ENCODE assay signal across 18 mouse cellular contexts in genomic region chr10:95102981-95103380, GRCm38 (mm10).
"Had no signal": no experiment of that assay in that cellular context is flagged by ENCODE, and none has a peak within 500 bp of the region (broad histone marks: within the 10 kb centered on the region; RNA-seq: fewer than 3 reads in every experiment).

No protein-coding gene starts in this region.

- H3K36me3 ChIP-seq: liver, embryonic 12.5 days; lung, embryonic 15.5 days; midbrain, embryonic 10.5 days; midbrain, embryonic 12.5 days; neural tube, embryonic 13.5 days; neural tube, embryonic 15.5 days had no signal

- H3K27me3 ChIP-seq: liver, embryonic 12.5 days; lung, embryonic 15.5 days; midbrain, embryonic 12.5 days; neural tube, embryonic 13.5 days; neural tube, embryonic 15.5 days had no signal

- H3K9ac ChIP-seq: liver, embryonic 12.5 days; liver, embryonic 14.5 days; lung, embryonic 15.5 days; midbrain, embryonic 12.5 days; neural tube, embryonic 13.5 days; neural tube, embryonic 15.5 days had no signal

- H3K4me1 ChIP-seq: liver, embryonic 12.5 days had no signal

- H3K27ac ChIP-seq: liver, embryonic 12.5 days; liver, embryonic 14.5 days; lung, embryonic 15.5 days; midbrain, embryonic 10.5 days; midbrain, embryonic 12.5 days; neural tube, embryonic 13.5 days; neural tube, embryonic 15.5 days had no signal

- ATAC-seq: liver, embryonic 12.5 days; midbrain, embryonic 16.5 days had no signal

- DNase-seq: lung, adult 18-20 months; midbrain, embryonic 14.5 days; retina, postnatal 1 day; right cerebral cortex, adult 18-20 months; right cerebral cortex, postnatal 14 days; spleen, adult 18-20 months; thymus, adult 18-20 months; thymus, postnatal 14 days; thymus, postnatal 36 days had no signal

- H3K4me3 ChIP-seq: liver, embryonic 12.5 days; lung, embryonic 15.5 days; midbrain, embryonic 10.5 days; midbrain, embryonic 12.5 days; myocyte; neural tube, embryonic 13.5 days; neural tube, embryonic 15.5 days had no signal

- H3K4me2 ChIP-seq: liver, embryonic 12.5 days; lung, embryonic 15.5 days; midbrain, embryonic 12.5 days; neural tube, embryonic 13.5 days; neural tube, embryonic 15.5 days had no signal

- H3K9me3 ChIP-seq: liver, embryonic 12.5 days; lung, embryonic 15.5 days; midbrain, embryonic 10.5 days; midbrain, embryonic 12.5 days; neural tube, embryonic 13.5 days; neural tube, embryonic 15.5 days had no signal
